Mouse (Mus musculus): ENCODE measurements around the gene Samd4b. TPM values are rescaled to one million over a fixed set of nuclear protein-coding genes. Genes with fewer than 3 reads are reported as not detected.

Gene Samd4b
- polyA plus RNA-seq, 1 experiment from 2014 or later: 25.2 TPM

DNA sequence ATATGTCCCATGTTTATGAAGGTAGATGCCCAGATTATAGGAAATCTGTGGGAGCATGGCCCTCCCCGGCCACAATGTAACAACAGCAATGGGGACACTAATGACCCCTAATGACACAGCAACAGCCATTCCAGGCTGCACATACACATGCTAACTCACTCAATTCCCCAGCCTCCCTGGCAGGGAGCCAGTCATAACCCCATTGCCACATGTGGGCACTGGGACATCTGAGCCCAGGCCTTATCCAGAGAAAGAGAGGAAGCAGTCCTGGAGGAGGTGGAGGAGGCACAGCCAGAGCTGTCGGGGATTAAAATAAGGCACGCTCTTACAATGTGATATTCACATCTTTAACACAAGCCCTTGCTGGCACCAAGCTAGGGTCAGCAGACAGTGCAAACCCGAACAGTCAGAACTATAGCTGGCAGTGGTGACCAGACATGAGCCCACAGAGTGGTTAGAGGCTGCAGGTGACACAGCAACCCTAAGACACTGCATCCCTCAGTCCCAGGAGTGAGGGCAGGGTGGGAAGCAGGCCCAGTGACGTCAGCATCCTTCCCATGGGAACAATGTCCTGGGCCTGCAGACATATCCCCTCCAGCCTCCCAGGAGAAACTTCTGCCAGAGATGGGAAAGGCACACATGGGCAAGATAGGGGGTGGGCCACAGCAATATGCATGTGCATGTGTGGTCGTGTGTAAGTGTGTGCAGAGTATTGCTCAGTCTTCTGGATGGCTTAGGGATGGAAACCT is 11.1 kb downstream of the Samd4b start:
- 33% methylated on average over 6 of the region's 6 CpGs for WGBS
- no peaks in the 10 kb centered on the region for H3K27me3 ChIP-seq (ENCODE audit: control insufficient read depth, insufficient read depth, low read length)
- no peaks in the 10 kb centered on the region for H3K9me3 ChIP-seq (ENCODE audit: control insufficient read depth, low read length)
- H3K4me2 ChIP-seq (ENCODE audit: low read length): peak overlapping the region; percentile 6; the same call in 1 of the 2 replicates
- no peaks in the 10 kb centered on the region for H3K36me3 ChIP-seq (ENCODE audit: control insufficient read depth, insufficient read depth, low read length)
- peaks cover 44 to 56% of the 10 kb centered on the region in 2 experiments for H3K4me1 ChIP-seq (ENCODE audit: control insufficient read depth in 2 of 2, insufficient read depth in 2 of 2, low read length in 2 of 2)
- peak overlapping the region; percentile 79 to 82 for H3K27ac ChIP-seq (replicated peaks in 1 of 2; ENCODE audit: control insufficient read depth in 1 of 2, insufficient read depth in 1 of 2, low read depth in 2 of 2, low read length in 2 of 2)
- no peak overlapping the region for H3K4me3 ChIP-seq (ENCODE audit: control insufficient read depth in 1 of 2, insufficient read depth in 1 of 2, low read depth in 1 of 2, low read length in 2 of 2)
- peak overlapping the region; percentile 46; the same call in 1 of the 2 replicates for H3K9ac ChIP-seq (ENCODE audit: low read length)
- ATAC-seq (ENCODE audit: insufficient number of reproducible peaks, insufficient read depth, low FRiP score, low read depth): no peak; the same call in 1 of the 2 replicates

GRCm38 (mm10) chr7:28585001-28585400 is 12.9 kb downstream of the Samd4b start:
- H3K4me1 ChIP-seq (ENCODE audit: control insufficient read depth in 2 of 2, insufficient read depth in 2 of 2, low read length in 2 of 2): peaks cover 40 to 61% of the 10 kb centered on the region in 2 experiments

GRCm38 (mm10) chr7:28584468-28584867 is 13.5 kb downstream of the Samd4b start:
- H3K36me3 ChIP-seq (ENCODE audit: control insufficient read depth, insufficient read depth, low read length): no peaks in the 10 kb centered on the region
- H3K27ac ChIP-seq (replicated peaks in 1 of 2; ENCODE audit: control insufficient read depth in 1 of 2, insufficient read depth in 1 of 2, low read depth in 2 of 2, low read length in 2 of 2): peak overlapping the region; percentile 8 to 41; a peak in 2 of 4 replicates
- no peaks in the 10 kb centered on the region for H3K9me3 ChIP-seq (ENCODE audit: control insufficient read depth, low read length)
- peak overlapping the region; percentile 25; the same call in 1 of the 2 replicates for H3K9ac ChIP-seq (ENCODE audit: low read length)
- 21% methylated on average over 4 of the region's 4 CpGs for WGBS
- H3K4me2 ChIP-seq (ENCODE audit: low read length): no peak overlapping the region
- no peak for ATAC-seq (ENCODE audit: insufficient number of reproducible peaks, insufficient read depth, low FRiP score, low read depth)
- peaks cover 45 to 67% of the 10 kb centered on the region in 2 experiments for H3K4me1 ChIP-seq (ENCODE audit: control insufficient read depth in 2 of 2, insufficient read depth in 2 of 2, low read length in 2 of 2)
- no peak overlapping the region for H3K4me3 ChIP-seq (ENCODE audit: control insufficient read depth in 1 of 2, insufficient read depth in 1 of 2, low read depth in 1 of 2, low read length in 2 of 2)
- no peaks in the 10 kb centered on the region for H3K27me3 ChIP-seq (ENCODE audit: control insufficient read depth, insufficient read depth, low read length)

More at GRCm38 (mm10) chr7:28585001-28585400, 12.9 kb downstream of the Samd4b start:
- 80% methylated on average over 6 of the region's 6 CpGs for WGBS
- no peak overlapping the region for H3K4me3 ChIP-seq (ENCODE audit: control insufficient read depth in 1 of 2, insufficient read depth in 1 of 2, low read depth in 1 of 2, low read length in 2 of 2)
- H3K27me3 ChIP-seq (ENCODE audit: control insufficient read depth, insufficient read depth, low read length): no peaks in the 10 kb centered on the region
- ATAC-seq (ENCODE audit: insufficient number of reproducible peaks, insufficient read depth, low FRiP score, low read depth): no peak
- peak overlapping the region; percentile 25; the same call in 1 of the 2 replicates for H3K9ac ChIP-seq (ENCODE audit: low read length)
- no peak overlapping the region for H3K4me2 ChIP-seq (ENCODE audit: low read length)
- H3K9me3 ChIP-seq (ENCODE audit: control insufficient read depth, low read length): no peaks in the 10 kb centered on the region
- H3K36me3 ChIP-seq (ENCODE audit: control insufficient read depth, insufficient read depth, low read length): no peaks in the 10 kb centered on the region
- H3K27ac ChIP-seq (replicated peaks in 1 of 2; ENCODE audit: control insufficient read depth in 1 of 2, insufficient read depth in 1 of 2, low read depth in 2 of 2, low read length in 2 of 2): peak overlapping the region in 1 of 2 experiments; percentile 41; a peak in 1 of 4 replicates

DNA sequence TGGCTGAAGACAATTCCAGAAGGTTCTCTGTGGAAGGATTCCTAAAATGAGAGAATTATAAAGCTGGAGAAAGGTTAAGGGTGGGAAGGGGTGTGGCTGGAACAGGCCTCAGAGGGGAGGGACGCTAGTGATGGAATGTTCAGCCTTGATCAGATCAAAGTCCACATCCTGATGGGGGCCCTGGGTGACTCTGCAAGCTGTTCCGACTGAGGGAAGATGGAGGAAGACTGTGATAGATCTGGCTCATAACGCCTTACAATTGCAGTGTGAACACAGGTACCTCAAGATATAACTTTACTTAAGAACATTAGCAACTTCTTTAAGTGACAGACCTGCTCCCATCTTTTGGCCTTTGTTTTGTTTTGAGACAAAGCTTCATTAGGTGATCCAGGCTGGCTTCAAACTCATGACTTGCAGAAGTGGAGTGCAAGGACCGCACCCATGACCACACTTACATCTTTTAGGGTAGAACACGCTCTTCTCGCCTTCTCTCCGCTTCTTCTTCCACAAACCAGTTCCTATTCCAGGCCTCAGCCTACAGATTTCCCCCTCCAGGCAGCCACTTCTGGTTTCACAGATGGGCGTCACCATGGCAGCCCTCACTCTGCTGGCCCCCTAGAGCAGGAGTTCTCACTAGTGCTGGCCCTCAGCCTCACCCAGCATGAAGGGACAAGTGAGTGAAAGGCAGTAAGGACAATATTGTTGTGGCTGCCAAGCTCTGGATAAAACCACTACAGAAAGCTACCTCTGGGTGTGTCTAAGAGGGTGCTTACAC is 14.2 kb downstream of the Samd4b start:
- Histone ChIP-seq H3K27me3 (ENCODE audit: control insufficient read depth, insufficient read depth, low read length) (no peaks in the 10 kb centered on the region), H3K4me3 (ENCODE audit: control insufficient read depth in 1 of 2, insufficient read depth in 1 of 2, low read depth in 1 of 2, low read length in 2 of 2) (no peak overlapping the region), H3K9me3 (ENCODE audit: control insufficient read depth, low read length) (no peaks in the 10 kb centered on the region), H3K4me2 (ENCODE audit: low read length) (no peak overlapping the region), H3K9ac (ENCODE audit: low read length) (no peak overlapping the region), H3K36me3 (ENCODE audit: control insufficient read depth, insufficient read depth, low read length) (no peaks in the 10 kb centered on the region), H3K27ac (replicated peaks in 1 of 2; ENCODE audit: control insufficient read depth in 1 of 2, insufficient read depth in 1 of 2, low read depth in 2 of 2, low read length in 2 of 2) (peak overlapping the region in 1 of 2 experiments; percentile 41; a peak in 1 of 4 replicates), H3K4me1 (ENCODE audit: control insufficient read depth in 2 of 2, insufficient read depth in 2 of 2, low read length in 2 of 2) (peaks cover 46 to 74% of the 10 kb centered on the region in 2 experiments)
- 72% methylated on average over 8 of the region's 8 CpGs for WGBS
- no peak for ATAC-seq (ENCODE audit: insufficient number of reproducible peaks, insufficient read depth, low FRiP score, low read depth)

DNA sequence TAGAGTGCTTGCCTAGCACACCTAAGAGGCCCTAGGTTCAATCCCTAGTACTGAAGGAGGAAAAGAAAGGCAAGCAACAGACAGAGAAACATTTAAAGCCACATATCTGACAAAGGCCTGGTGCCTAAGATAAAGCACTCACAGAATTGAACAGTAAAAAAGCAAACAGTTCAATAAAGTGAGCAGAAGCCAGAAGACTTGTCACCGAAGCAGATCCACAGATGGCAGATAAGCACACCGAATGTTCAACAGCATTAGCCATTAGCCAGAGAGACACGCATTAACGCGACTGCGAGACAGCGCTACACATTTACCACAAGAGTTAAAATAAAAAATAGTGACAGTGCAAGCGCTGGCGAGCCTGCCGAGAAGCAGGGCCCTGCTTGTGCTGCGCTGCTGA is 15.1 kb downstream of the Samd4b start:
- Histone ChIP-seq H3K9me3 (ENCODE audit: control insufficient read depth, low read length) (no peaks in the 10 kb centered on the region), H3K27ac (replicated peaks in 1 of 2; ENCODE audit: control insufficient read depth in 1 of 2, insufficient read depth in 1 of 2, low read depth in 2 of 2, low read length in 2 of 2) (no peak overlapping the region), H3K4me3 (ENCODE audit: control insufficient read depth in 1 of 2, insufficient read depth in 1 of 2, low read depth in 1 of 2, low read length in 2 of 2) (no peak overlapping the region), H3K9ac (ENCODE audit: low read length) (no peak overlapping the region), H3K4me1 (ENCODE audit: control insufficient read depth in 2 of 2, insufficient read depth in 2 of 2, low read length in 2 of 2) (peaks cover 48 to 75% of the 10 kb centered on the region in 2 experiments), H3K36me3 (ENCODE audit: control insufficient read depth, insufficient read depth, low read length) (no peaks in the 10 kb centered on the region), H3K27me3 (ENCODE audit: control insufficient read depth, insufficient read depth, low read length) (no peaks in the 10 kb centered on the region), H3K4me2 (ENCODE audit: low read length) (no peak overlapping the region)
- ATAC-seq (ENCODE audit: insufficient number of reproducible peaks, insufficient read depth, low FRiP score, low read depth): no peak
- 79% methylated on average over 11 of the region's 11 CpGs for WGBS

DNA sequence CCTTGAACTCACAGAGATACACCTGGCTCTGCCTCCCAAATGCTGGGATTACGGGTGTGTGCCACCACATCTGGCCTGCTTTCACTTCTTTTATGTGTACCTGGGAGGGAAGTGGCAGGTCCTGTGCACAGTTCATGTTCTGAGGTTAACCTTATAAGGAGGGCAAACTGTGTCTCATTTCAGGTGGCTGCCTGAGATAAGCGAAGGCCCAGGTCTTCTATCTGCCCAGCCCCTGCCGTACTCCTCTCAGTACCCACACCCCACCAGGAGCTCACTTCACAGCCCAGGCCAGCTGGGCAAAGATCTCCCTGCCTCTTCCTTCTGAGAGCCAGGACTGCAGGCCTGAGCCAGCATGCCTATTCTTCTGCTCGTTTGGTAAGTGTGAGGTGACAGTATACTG is 16.2 kb downstream of the Samd4b start:
- no peaks in the 10 kb centered on the region for H3K9me3 ChIP-seq (ENCODE audit: control insufficient read depth, low read length)
- H3K4me3 ChIP-seq (ENCODE audit: control insufficient read depth in 1 of 2, insufficient read depth in 1 of 2, low read depth in 1 of 2, low read length in 2 of 2): no peak overlapping the region
- H3K27me3 ChIP-seq (ENCODE audit: control insufficient read depth, insufficient read depth, low read length): no peaks in the 10 kb centered on the region
- 73% methylated on average over 4 of the region's 4 CpGs for WGBS
- H3K9ac ChIP-seq (ENCODE audit: low read length): no peak overlapping the region
- H3K4me2 ChIP-seq (ENCODE audit: low read length): no peak overlapping the region
- no peak overlapping the region for H3K27ac ChIP-seq (replicated peaks in 1 of 2; ENCODE audit: control insufficient read depth in 1 of 2, insufficient read depth in 1 of 2, low read depth in 2 of 2, low read length in 2 of 2)
- H3K4me1 ChIP-seq (ENCODE audit: control insufficient read depth in 2 of 2, insufficient read depth in 2 of 2, low read length in 2 of 2): peaks cover 48 to 75% of the 10 kb centered on the region in 2 experiments
- H3K36me3 ChIP-seq (ENCODE audit: control insufficient read depth, insufficient read depth, low read length): no peaks in the 10 kb centered on the region
- no peak for ATAC-seq (ENCODE audit: insufficient number of reproducible peaks, insufficient read depth, low FRiP score, low read depth)

DNA sequence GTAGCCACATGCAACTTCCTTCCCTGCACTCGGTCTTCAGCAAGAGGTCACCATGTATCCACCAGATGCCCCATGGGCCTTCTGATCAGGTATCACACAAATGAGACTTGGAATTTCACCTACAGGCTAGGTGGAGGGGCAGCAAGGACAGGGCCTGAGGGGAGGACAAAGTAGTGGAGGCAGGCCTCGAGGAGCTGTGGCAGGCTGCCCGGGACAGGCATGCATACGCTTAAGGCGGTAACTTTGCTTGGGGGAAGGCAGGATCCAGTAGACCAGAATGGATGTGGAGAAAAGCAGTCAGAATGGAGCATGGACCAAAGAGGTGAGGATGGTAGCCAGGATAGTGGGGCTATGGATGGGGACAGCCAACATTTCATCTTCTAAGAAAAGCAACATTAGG is 18.1 kb downstream of the Samd4b start:
- Histone ChIP-seq H3K4me3 (ENCODE audit: control insufficient read depth in 1 of 2, insufficient read depth in 1 of 2, low read depth in 1 of 2, low read length in 2 of 2) (no peak overlapping the region), H3K4me1 (ENCODE audit: control insufficient read depth in 2 of 2, insufficient read depth in 2 of 2, low read length in 2 of 2) (peaks cover 46 to 63% of the 10 kb centered on the region in 2 experiments)
- ATAC-seq (ENCODE audit: insufficient number of reproducible peaks, insufficient read depth, low FRiP score, low read depth): no peak

More for the DNA sequence above, 18.1 kb downstream of the Samd4b start:
- H3K27ac ChIP-seq (replicated peaks in 1 of 2; ENCODE audit: control insufficient read depth in 1 of 2, insufficient read depth in 1 of 2, low read depth in 2 of 2, low read length in 2 of 2): no peak overlapping the region
- H3K27me3 ChIP-seq (ENCODE audit: control insufficient read depth, insufficient read depth, low read length): no peaks in the 10 kb centered on the region
- no peaks in the 10 kb centered on the region for H3K9me3 ChIP-seq (ENCODE audit: control insufficient read depth, low read length)
- H3K36me3 ChIP-seq (ENCODE audit: control insufficient read depth, insufficient read depth, low read length): no peaks in the 10 kb centered on the region
- 68% methylated on average over 5 of the region's 5 CpGs for WGBS
- H3K4me2 ChIP-seq (ENCODE audit: low read length): no peak overlapping the region
- H3K9ac ChIP-seq (ENCODE audit: low read length): no peak overlapping the region
